Mouse (Mus musculus) cortical plate, adult 2 months (tissue): ENCODE data around the gene Slc35e3.

Experiments used
- CTCF ChIP-seq: fragments of 200-500 bp; IDR thresholded peaks from 2 replicates; pipeline ENCODE4 v1.5.1; 2011; ENCODE audit warnings: mild to moderate bottlenecking, control low read depth, low read length; ENCODE audit not compliant: insufficient read depth; ENCODE audit errors: extremely low read depth
- POLR2A ChIP-seq: fragments of 200-500 bp; IDR thresholded peaks from 2 replicates; pipeline ENCODE4 v1.6.1; 2011; ENCODE audit warnings: mild to moderate bottlenecking, low read length, control low read depth; ENCODE audit not compliant: insufficient read depth; ENCODE audit errors: extremely low read depth

- TF ChIP-seq CTCF (no peak), POLR2A (no peak)
Measured at GRCm38 (mm10) chr10:117782056-117782455, 35.9 kb upstream of the Slc35e3 start.
